Comparison of ENCODE assay signal across 20 mouse cellular contexts in the genomic region with DNA sequence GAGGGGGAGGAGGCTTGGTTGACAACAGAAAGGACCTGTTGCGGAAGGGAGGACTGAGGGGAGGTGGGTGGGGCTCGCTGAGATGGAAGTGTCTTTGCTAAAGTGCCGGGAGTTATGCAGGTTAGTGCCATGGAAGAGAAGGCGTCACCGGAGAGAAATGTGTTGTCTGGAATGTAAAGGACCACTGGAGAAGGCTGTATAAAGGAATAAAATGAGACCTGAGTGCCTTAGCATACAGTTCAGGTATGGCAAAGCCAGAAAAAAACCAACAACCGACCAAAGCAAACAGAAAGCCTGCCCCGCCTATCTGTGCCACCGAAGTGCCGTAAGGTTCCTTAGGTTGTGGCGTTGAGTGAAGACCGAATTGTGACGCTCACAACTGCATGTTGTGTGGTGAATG. TPM values are rescaled to one million over a fixed set of nuclear protein-coding genes. Genes with fewer than 3 reads are reported as not detected.
DNase-seq lines count a peak whose midpoint lies in the region; ATAC-seq and TF ChIP-seq lines count a peak whose summit lies in the region.
"Had no signal": no experiment of that assay in that cellular context is flagged by ENCODE, and none has a peak within 500 bp of the region (broad histone marks: within the 10 kb centered on the region; RNA-seq: fewer than 3 reads in every experiment).

No protein-coding gene starts in this region.

- no peak for TF ChIP-seq CTCF in intestine, postnatal 0 days (IDR thresholded peaks at IDR 0.05; ENCODE audit: low read depth)
- no peak for TF ChIP-seq CTCF in layer of hippocampus, adult 2 months (conservative IDR thresholded peaks at IDR 0.05)

- 94% methylated on average over 12 of the region's 12 CpGs for WGBS in intestine, embryonic 14.5 days
- whole genome bisulfite sequencing in intestine, postnatal 0 days: 91% methylated on average over 12 of the region's 12 CpGs
- 61% methylated on average over 12 of the region's 12 CpGs for WGBS in lung, embryonic 16.5 days

- no peak overlapping the region for H3K4me3 ChIP-seq in intestine, embryonic 14.5 days (ENCODE audit: low read depth, low read length)
- no peak overlapping the region for H3K4me3 ChIP-seq in intestine, postnatal 0 days (ENCODE audit: low read depth, low read length)
- H3K4me3 ChIP-seq in lung, embryonic 16.5 days (ENCODE audit: low read length): no peak overlapping the region
- no peak overlapping the region for H3K4me3 ChIP-seq in layer of hippocampus, adult 2 months
- H3K4me3 ChIP-seq: embryonic facial prominence, embryonic 12.5 days; forebrain, embryonic 13.5 days; heart, embryonic 15.5 days had no signal

- 0 out of 2 replicates have a peak, but pooled peaks cover 7% of the 10 kb centered on the region for H3K27me3 ChIP-seq in intestine, embryonic 14.5 days (replicated peaks; ENCODE audit: control insufficient read depth, insufficient read depth, low read length)
- 0 out of 2 replicates have a peak, but pooled peaks cover 3% of the 10 kb centered on the region for H3K27me3 ChIP-seq in intestine, postnatal 0 days (replicated peaks; ENCODE audit: control insufficient read depth, insufficient read depth, low read length)
- no peaks in the 10 kb centered on the region; the same call in 1 of the 2 replicates for H3K27me3 ChIP-seq in lung, embryonic 16.5 days (ENCODE audit: control insufficient read depth, insufficient read depth, low read depth, low read length)
- H3K27me3 ChIP-seq: CH12.LX; embryonic facial prominence, embryonic 12.5 days; forebrain, embryonic 13.5 days; Patski had no signal

- peaks cover 6% of the 10 kb centered on the region for H3K4me1 ChIP-seq in intestine, embryonic 14.5 days (replicated peaks; ENCODE audit: control insufficient read depth, insufficient read depth, low read length)
- 0 out of 2 replicates have a peak, but pooled peaks cover 2% of the 10 kb centered on the region for H3K4me1 ChIP-seq in intestine, postnatal 0 days (replicated peaks; ENCODE audit: control insufficient read depth, insufficient read depth, low read length)
- H3K4me1 ChIP-seq in lung, embryonic 16.5 days (replicated peaks; ENCODE audit: control insufficient read depth, insufficient read depth, low read length): peaks cover 4% of the 10 kb centered on the region; the same call in 1 of the 2 replicates
- H3K4me1 ChIP-seq: heart, embryonic 15.5 days had no signal

- ATAC-seq in intestine, embryonic 14.5 days (replicated peaks; ENCODE audit: low FRiP score, low TSS enrichment, low read depth): no peak
- no peak for ATAC-seq in intestine, postnatal 0 days
- ATAC-seq in lung, embryonic 16.5 days (ENCODE audit: low read depth): peak; percentile 92
- ATAC-seq: activated CD4-positive, CD25-positive, alpha-beta regulatory T cell, adult 4 months; forebrain, embryonic 13.5 days; Patski had no signal

- H3K9ac ChIP-seq in intestine, embryonic 14.5 days (ENCODE audit: low read length): no peak overlapping the region
- no peak overlapping the region for H3K9ac ChIP-seq in intestine, postnatal 0 days (ENCODE audit: low read depth, low read length)
- H3K9ac ChIP-seq in lung, embryonic 16.5 days (ENCODE audit: low read length): no peak overlapping the region
- H3K9ac ChIP-seq: embryonic facial prominence, embryonic 12.5 days; forebrain, embryonic 13.5 days; heart, embryonic 15.5 days; hindbrain, embryonic 14.5 days had no signal

- no peaks in the 10 kb centered on the region for H3K36me3 ChIP-seq in intestine, embryonic 14.5 days (ENCODE audit: control insufficient read depth, insufficient read depth, low read length)
- no peaks in the 10 kb centered on the region for H3K36me3 ChIP-seq in intestine, postnatal 0 days (ENCODE audit: control insufficient read depth, insufficient read depth)
- no peaks in the 10 kb centered on the region for H3K36me3 ChIP-seq in lung, embryonic 16.5 days (ENCODE audit: control insufficient read depth, insufficient read depth, low read length)
- H3K36me3 ChIP-seq: embryonic facial prominence, embryonic 12.5 days; heart, embryonic 15.5 days had no signal

- no peak overlapping the region for H3K4me2 ChIP-seq in intestine, embryonic 14.5 days (ENCODE audit: low read length)
- no peak overlapping the region for H3K4me2 ChIP-seq in intestine, postnatal 0 days (replicated peaks; ENCODE audit: low read depth)
- no peak overlapping the region for H3K4me2 ChIP-seq in lung, embryonic 16.5 days (ENCODE audit: low read depth, low read length)
- H3K4me2 ChIP-seq: embryonic facial prominence, embryonic 12.5 days; forebrain, embryonic 13.5 days; heart, embryonic 11.5 days; heart, embryonic 15.5 days; hindbrain, embryonic 14.5 days had no signal

- H3K9me3 ChIP-seq in intestine, embryonic 14.5 days (ENCODE audit: control insufficient read depth, low read length): no peaks in the 10 kb centered on the region
- H3K9me3 ChIP-seq in intestine, postnatal 0 days (ENCODE audit: control insufficient read depth): no peaks in the 10 kb centered on the region
- H3K9me3 ChIP-seq in lung, embryonic 16.5 days (ENCODE audit: control insufficient read depth, low read length): no peaks in the 10 kb centered on the region
- H3K9me3 ChIP-seq: embryonic facial prominence, embryonic 12.5 days; forebrain, embryonic 13.5 days; heart, embryonic 15.5 days had no signal

- DNase-seq in intestine, embryonic 14.5 days (ENCODE audit: low spot score): peak; percentile 40
- DNase-seq in lung, postnatal 25 days (ENCODE audit: low spot score): peak; percentile 59
- DNase-seq in layer of hippocampus, adult 2 months (ENCODE audit: low spot score in 2 of 2): no peak
- DNase-seq in thymus, postnatal 36 days: no peak
- DNase-seq: adrenal gland, postnatal 14 days; cerebellum, adult 11-12 months; cerebellum, adult 9-10 months; gastrocnemius, postnatal 36 days; heart, adult 18-20 months; heart, postnatal 14 days had no signal

- no peak overlapping the region for H3K27ac ChIP-seq in intestine, embryonic 14.5 days (ENCODE audit: low read depth)
- no peak overlapping the region for H3K27ac ChIP-seq in intestine, postnatal 0 days (ENCODE audit: low read depth, low read length)
- peak overlapping the region; percentile 90 for H3K27ac ChIP-seq in lung, embryonic 16.5 days (ENCODE audit: low read length)
- H3K27ac ChIP-seq in layer of hippocampus, adult 2 months: no peak overlapping the region
- H3K27ac ChIP-seq: embryonic facial prominence, embryonic 12.5 days; forebrain, embryonic 13.5 days; heart, embryonic 15.5 days; hindbrain, embryonic 14.5 days had no signal

RNA-seq across cellular contexts. Expression of a gene that starts 18.4 kb away (rescaled TPM):
- polyA plus RNA-seq in intestine, embryonic 14.5 days (2014; fragmentation: Nextera tagmentation; extraction: Ambion mirVana): 74.7 and 92.6 TPM in 2 replicates
- polyA plus RNA-seq in intestine, postnatal 0 days (2015; fragmentation: Nextera tagmentation; extraction: Ambion mirVana): 20.1 and 20.9 TPM in 2 replicates
- 91.7 and 96.0 TPM in 2 replicates for polyA plus RNA-seq in lung, embryonic 16.5 days (2015; fragmentation: Nextera tagmentation; extraction: Ambion mirVana)
- 100 to 1,000 TPM; 237 to 250 TPM for total RNA-seq in layer of hippocampus, adult 2 months (2021)
- total RNA-seq: CH12.LX had no signal

Comparison
In these comparisons a context has a peak if more than half of its experiments do, and no peak if none do; other contexts are left out.
1. DNase-seq: peak in intestine, embryonic 14.5 days (single experiment) and lung, postnatal 25 days (single experiment); none in layer of hippocampus, adult 2 months (0 of 2) and thymus, postnatal 36 days (0 of 2).